Mouse (Mus musculus) lung, postnatal 0 days (tissue): ENCODE results near the gene Tor1aip1.

Experiments used
- CTCF ChIP-seq: IDR thresholded peaks from 2 replicates; pipeline ENCODE4 v1.5.1; 2016; ENCODE audit warnings: antibody characterized with exemption, mild to moderate bottlenecking
- EP300 ChIP-seq: IDR thresholded peaks from 2 replicates; pipeline ENCODE4 v1.6.1; 2016; ENCODE audit warnings: antibody characterized with exemption, mild to moderate bottlenecking, control low read depth

DNA sequence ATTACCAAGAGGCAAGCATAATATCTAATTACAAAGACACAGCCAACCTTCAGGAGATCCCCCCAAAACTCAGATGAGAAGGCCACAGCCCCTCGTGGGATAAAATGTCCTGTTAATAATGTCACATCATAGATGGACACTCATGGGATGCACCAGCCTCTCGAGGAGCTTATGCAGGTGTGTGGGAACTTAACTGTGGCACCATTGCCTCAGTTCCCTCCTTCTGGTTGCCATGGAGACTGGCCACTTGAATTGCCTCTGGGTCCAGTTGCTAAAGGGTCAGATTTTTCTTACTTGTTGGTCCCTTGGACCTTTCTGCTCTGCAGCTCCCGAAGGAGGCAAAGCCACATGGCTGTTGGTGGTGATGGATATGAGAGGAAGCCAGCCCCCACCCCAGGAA, 41.4 kb upstream of the Tor1aip1 start:
- TF ChIP-seq CTCF (no peak), EP300 (no peak)
